15 mouse cellular contexts compared by ENCODE assay signal in genomic region chr10:92166057-92166456, GRCm38 (mm10).
DNase-seq lines count a peak whose midpoint lies in the region; ATAC-seq and TF ChIP-seq lines count a peak whose summit lies in the region.
"Had no signal": no experiment of that assay in that cellular context is flagged by ENCODE, and none has a peak within 500 bp of the region (broad histone marks: within the 10 kb centered on the region; RNA-seq: fewer than 3 reads in every experiment).

No protein-coding gene starts in this region.

- no peak for ATAC-seq in forebrain, embryonic 15.5 days (replicated peaks)
- ATAC-seq in lung, embryonic 16.5 days (ENCODE audit: low read depth): peak; percentile 74
- no peak for ATAC-seq in hindbrain, postnatal 0 days
- no peak for ATAC-seq in neural tube, embryonic 15.5 days (ENCODE audit: low FRiP score)

- peak overlapping the region; percentile 94 for H3K27ac ChIP-seq in forebrain, embryonic 10.5 days
- no peak overlapping the region for H3K27ac ChIP-seq in forebrain, embryonic 15.5 days (replicated peaks)
- no peak overlapping the region for H3K27ac ChIP-seq in lung, embryonic 16.5 days (ENCODE audit: low read length)
- no peak overlapping the region for H3K27ac ChIP-seq in hindbrain, postnatal 0 days
- peak overlapping the region; percentile 92; the same call in 1 of the 2 replicates for H3K27ac ChIP-seq in neural tube, embryonic 15.5 days (replicated peaks)
- no peak overlapping the region for H3K27ac ChIP-seq in cerebellum, adult 2 months (ENCODE audit: insufficient read depth, low read length)
- H3K27ac ChIP-seq: limb, embryonic 12.5 days; neural tube, embryonic 12.5 days; stomach, postnatal 0 days had no signal

- no peaks in the 10 kb centered on the region for H3K9me3 ChIP-seq in forebrain, embryonic 10.5 days
- no peaks in the 10 kb centered on the region for H3K9me3 ChIP-seq in forebrain, embryonic 15.5 days
- H3K9me3 ChIP-seq in lung, embryonic 16.5 days (ENCODE audit: control insufficient read depth, low read length): no peaks in the 10 kb centered on the region
- no peaks in the 10 kb centered on the region for H3K9me3 ChIP-seq in hindbrain, postnatal 0 days (ENCODE audit: low read length)
- H3K9me3 ChIP-seq in neural tube, embryonic 15.5 days (replicated peaks): no peaks in the 10 kb centered on the region
- H3K9me3 ChIP-seq: limb, embryonic 12.5 days; neural tube, embryonic 12.5 days had no signal

- peak overlapping the region; percentile 63; the same call in 1 of the 2 replicates for H3K4me3 ChIP-seq in forebrain, embryonic 10.5 days
- no peak overlapping the region for H3K4me3 ChIP-seq in forebrain, embryonic 15.5 days
- H3K4me3 ChIP-seq in lung, embryonic 16.5 days (ENCODE audit: low read length): no peak overlapping the region
- H3K4me3 ChIP-seq in lung, adult 2 months (replicated peaks; ENCODE audit: extremely low read depth, low read depth, low read length): no peak overlapping the region
- H3K4me3 ChIP-seq in hindbrain, postnatal 0 days (ENCODE audit: low read length): no peak overlapping the region
- H3K4me3 ChIP-seq in neural tube, embryonic 15.5 days (replicated peaks): no peak overlapping the region
- no peak overlapping the region for H3K4me3 ChIP-seq in cerebellum, adult 2 months (replicated peaks; ENCODE audit: insufficient read depth, low read depth, low read length)
- H3K4me3 ChIP-seq: limb, embryonic 12.5 days; neural tube, embryonic 12.5 days had no signal

- no peak for TF ChIP-seq CTCF in lung, adult 2 months (IDR thresholded peaks at IDR 0.05; ENCODE audit: insufficient read depth, low read length)
- TF ChIP-seq CTCF in hindbrain, postnatal 0 days (IDR thresholded peaks at IDR 0.05; ENCODE audit: low read depth): no peak
- TF ChIP-seq CTCF in cerebellum, adult 2 months (IDR thresholded peaks at IDR 0.05; ENCODE audit: borderline replicate concordance, insufficient read depth, low read depth, low read length): no peak

- no peak for TF ChIP-seq POLR2A in lung, adult 2 months (IDR thresholded peaks at IDR 0.05; ENCODE audit: borderline replicate concordance, extremely low read depth, low read depth, low read length)
- no peak for TF ChIP-seq POLR2A in cerebellum, adult 2 months (IDR thresholded peaks at IDR 0.05; ENCODE audit: borderline replicate concordance, insufficient read depth, low read length)

- DNase-seq in forebrain, embryonic 10.5 days (ENCODE audit: extremely low spot score, low spot score): no peak
- no peak for DNase-seq in lung, adult 2 months
- no peak for DNase-seq in hindbrain, postnatal 0 days (ENCODE audit: low spot score)
- no peak for DNase-seq in gastrocnemius, postnatal 10 days
- DNase-seq in cerebellum, adult 2 months: no peak
- DNase-seq: cerebellum, adult 8-10 months; gastrocnemius, postnatal 36 days; right cerebral cortex, adult 18-20 months; thymus, postnatal 4 days had no signal

- peaks cover 38% of the 10 kb centered on the region for H3K27me3 ChIP-seq in forebrain, embryonic 10.5 days (ENCODE audit: poor library complexity, severe bottlenecking)
- peaks cover 3% of the 10 kb centered on the region; the same call in 1 of the 2 replicates for H3K27me3 ChIP-seq in forebrain, embryonic 15.5 days
- peaks cover 12% of the 10 kb centered on the region for H3K27me3 ChIP-seq in lung, embryonic 16.5 days (ENCODE audit: control insufficient read depth, insufficient read depth, low read depth, low read length)
- H3K27me3 ChIP-seq in hindbrain, postnatal 0 days (ENCODE audit: insufficient read depth, low read length): no peaks in the 10 kb centered on the region
- no peaks in the 10 kb centered on the region for H3K27me3 ChIP-seq in neural tube, embryonic 15.5 days (replicated peaks)
- H3K27me3 ChIP-seq in cerebellum, adult 2 months (ENCODE audit: control insufficient read depth, insufficient read depth, low read length): no peaks in the 10 kb centered on the region; the same call in 1 of the 2 replicates
- H3K27me3 ChIP-seq: neural tube, embryonic 12.5 days had no signal

- H3K9ac ChIP-seq in forebrain, embryonic 15.5 days (replicated peaks): no peak overlapping the region
- no peak overlapping the region for H3K9ac ChIP-seq in lung, embryonic 16.5 days (ENCODE audit: low read length)
- H3K9ac ChIP-seq in hindbrain, postnatal 0 days (replicated peaks; ENCODE audit: low read length): no peak overlapping the region
- peak overlapping the region; percentile 70; the same call in 1 of the 2 replicates for H3K9ac ChIP-seq in neural tube, embryonic 15.5 days (replicated peaks)
- H3K9ac ChIP-seq: limb, embryonic 12.5 days; neural tube, embryonic 12.5 days had no signal

- peaks cover 60% of the 10 kb centered on the region for H3K4me1 ChIP-seq in forebrain, embryonic 10.5 days
- peaks cover 27% of the 10 kb centered on the region for H3K4me1 ChIP-seq in forebrain, embryonic 15.5 days
- H3K4me1 ChIP-seq in lung, embryonic 16.5 days (replicated peaks; ENCODE audit: control insufficient read depth, insufficient read depth, low read length): peaks cover 10% of the 10 kb centered on the region
- 0 out of 2 replicates have a peak, but pooled peaks cover 2% of the 10 kb centered on the region for H3K4me1 ChIP-seq in lung, adult 2 months (ENCODE audit: control insufficient read depth, insufficient read depth, low read length)
- H3K4me1 ChIP-seq in hindbrain, postnatal 0 days (ENCODE audit: insufficient read depth, low read length): peaks cover 5% of the 10 kb centered on the region; the same call in 1 of the 2 replicates
- H3K4me1 ChIP-seq in neural tube, embryonic 15.5 days: peaks cover 8% of the 10 kb centered on the region
- no peaks in the 10 kb centered on the region for H3K4me1 ChIP-seq in cerebellum, adult 2 months (ENCODE audit: control insufficient read depth, insufficient read depth, low read length)

- H3K36me3 ChIP-seq in forebrain, embryonic 10.5 days (replicated peaks): no peaks in the 10 kb centered on the region; the same call in 1 of the 2 replicates
- H3K36me3 ChIP-seq in forebrain, embryonic 15.5 days: no peaks in the 10 kb centered on the region
- H3K36me3 ChIP-seq in lung, embryonic 16.5 days (ENCODE audit: control insufficient read depth, insufficient read depth, low read length): no peaks in the 10 kb centered on the region
- H3K36me3 ChIP-seq in hindbrain, postnatal 0 days (ENCODE audit: insufficient read depth, low read length): no peaks in the 10 kb centered on the region
- no peaks in the 10 kb centered on the region for H3K36me3 ChIP-seq in neural tube, embryonic 15.5 days
- H3K36me3 ChIP-seq: limb, embryonic 12.5 days; neural tube, embryonic 12.5 days had no signal

- no peak overlapping the region; the same call in 1 of the 2 replicates for H3K4me2 ChIP-seq in forebrain, embryonic 15.5 days (replicated peaks)
- no peak overlapping the region for H3K4me2 ChIP-seq in lung, embryonic 16.5 days (ENCODE audit: low read depth, low read length)
- peak overlapping the region; percentile 72 for H3K4me2 ChIP-seq in hindbrain, postnatal 0 days (ENCODE audit: low read depth, low read length)
- peak overlapping the region; percentile 62 for H3K4me2 ChIP-seq in neural tube, embryonic 15.5 days
- H3K4me2 ChIP-seq: limb, embryonic 12.5 days had no signal

- WGBS in forebrain, embryonic 10.5 days: 49% methylated on average over 2 of the region's 2 CpGs
- 47% methylated on average over 2 of the region's 2 CpGs for WGBS in forebrain, embryonic 15.5 days
- WGBS in lung, embryonic 16.5 days: 61% methylated on average over 2 of the region's 2 CpGs
- 67% methylated on average over 2 of the region's 2 CpGs for WGBS in lung, adult 2 months
- 52% methylated on average over 2 of the region's 2 CpGs for WGBS in hindbrain, postnatal 0 days
- 47% methylated on average over 2 of the region's 2 CpGs for WGBS in neural tube, embryonic 15.5 days
- 92% methylated on average over 2 of the region's 2 CpGs for WGBS in cerebellum, adult 2 months

Comparison
In these comparisons a context has a peak if more than half of its experiments do, and no peak if none do; other contexts are left out.
1. H3K27ac ChIP-seq: peak in forebrain, embryonic 10.5 days (single experiment) and neural tube, embryonic 15.5 days (single experiment); none in forebrain, embryonic 15.5 days (single experiment), lung, embryonic 16.5 days (single experiment), hindbrain, postnatal 0 days (single experiment) and cerebellum, adult 2 months (single experiment).
2. H3K4me2 ChIP-seq: peak in hindbrain, postnatal 0 days (single experiment) and neural tube, embryonic 15.5 days (single experiment); none in forebrain, embryonic 15.5 days (single experiment) and lung, embryonic 16.5 days (single experiment).